Comparison of ENCODE assay signal across 27 mouse cellular contexts in genomic region chr4:111147748-111148147, GRCm38 (mm10).
"Had no signal": no experiment of that assay in that cellular context is flagged by ENCODE, and none has a peak within 500 bp of the region (broad histone marks: within the 10 kb centered on the region; RNA-seq: fewer than 3 reads in every experiment).

No protein-coding gene starts in this region.

- H3K27ac ChIP-seq: embryonic facial prominence, embryonic 10.5 days; embryonic facial prominence, embryonic 12.5 days; embryonic facial prominence, embryonic 13.5 days; embryonic facial prominence, embryonic 15.5 days; forebrain, embryonic 10.5 days; forebrain, embryonic 12.5 days; forebrain, embryonic 13.5 days; forebrain, embryonic 15.5 days; gastrocnemius, adult 2 months; heart, adult 2 months had no signal

- H3K9ac ChIP-seq: embryonic facial prominence, embryonic 12.5 days; embryonic facial prominence, embryonic 13.5 days; embryonic facial prominence, embryonic 15.5 days; forebrain, embryonic 12.5 days; forebrain, embryonic 13.5 days; forebrain, embryonic 15.5 days; forebrain, postnatal 0 days had no signal

- ATAC-seq: forebrain, embryonic 13.5 days; forebrain, embryonic 14.5 days; forebrain, embryonic 15.5 days; forebrain, embryonic 16.5 days; forebrain, postnatal 0 days had no signal

- H3K4me1 ChIP-seq: embryonic facial prominence, embryonic 10.5 days; embryonic facial prominence, embryonic 12.5 days; embryonic facial prominence, embryonic 13.5 days; embryonic facial prominence, embryonic 15.5 days; forebrain, embryonic 10.5 days; forebrain, embryonic 12.5 days; forebrain, embryonic 13.5 days; forebrain, embryonic 15.5 days had no signal

- H3K9me3 ChIP-seq: embryonic facial prominence, embryonic 10.5 days; embryonic facial prominence, embryonic 12.5 days; embryonic facial prominence, embryonic 13.5 days; embryonic facial prominence, embryonic 15.5 days; forebrain, embryonic 10.5 days; forebrain, embryonic 12.5 days; forebrain, embryonic 13.5 days; forebrain, embryonic 15.5 days had no signal

- H3K36me3 ChIP-seq: embryonic facial prominence, embryonic 10.5 days; embryonic facial prominence, embryonic 12.5 days; embryonic facial prominence, embryonic 13.5 days; embryonic facial prominence, embryonic 15.5 days; forebrain, embryonic 10.5 days; forebrain, embryonic 12.5 days; forebrain, embryonic 15.5 days had no signal

- H3K4me2 ChIP-seq: embryonic facial prominence, embryonic 12.5 days; embryonic facial prominence, embryonic 13.5 days; embryonic facial prominence, embryonic 15.5 days; forebrain, embryonic 12.5 days; forebrain, embryonic 13.5 days; forebrain, embryonic 15.5 days had no signal

- DNase-seq: cerebellum, adult 9-10 months; cerebellum, adult 9-11 months; cerebellum, postnatal 10 days; cerebellum, postnatal 14 days; cerebellum, postnatal 25 days; cerebellum, postnatal 36 days; embryo, embryonic 11 days; forebrain, postnatal 0 days; gastrocnemius, adult 2 months; gastrocnemius, postnatal 10 days; gastrocnemius, postnatal 14 days; gastrocnemius, postnatal 25 days; gastrocnemius, postnatal 36 days; heart, adult 11 months; heart, adult 18-20 months; heart, adult 2 months had no signal

- H3K27me3 ChIP-seq: embryonic facial prominence, embryonic 12.5 days; embryonic facial prominence, embryonic 13.5 days; embryonic facial prominence, embryonic 15.5 days; forebrain, embryonic 12.5 days; forebrain, embryonic 13.5 days; forebrain, embryonic 15.5 days had no signal

- H3K4me3 ChIP-seq: embryonic facial prominence, embryonic 10.5 days; embryonic facial prominence, embryonic 12.5 days; embryonic facial prominence, embryonic 13.5 days; embryonic facial prominence, embryonic 15.5 days; erythroblast, embryonic 14.5 days; forebrain, embryonic 10.5 days; forebrain, embryonic 12.5 days; forebrain, embryonic 13.5 days; forebrain, embryonic 15.5 days; gastrocnemius, adult 2 months; heart, adult 2 months had no signal
